Mouse (Mus musculus) forebrain, embryonic 15.5 days (tissue): ENCODE results near the gene Asb4. TPM values are rescaled to one million over a fixed set of nuclear protein-coding genes. Genes with fewer than 3 reads are reported as not detected.
A peak's percentile ranks its signal among the peaks of the same experiment; 100 is the strongest.

Experiments
- ATAC-seq: fragments of 200-750 bp; cut with Nextera tagmentation; replicated peaks from 2 replicates; pipeline ENCODE4 v1.8.0; 2017; ENCODE audit warnings: mild to moderate bottlenecking, moderate TSS enrichment, moderate library complexity
- H3K27ac ChIP-seq: fragments of 300-500 bp; sonication (generic); replicated peaks from 2 replicates; pipeline ENCODE4 v1.5.1; 2015; ENCODE audit warnings: mild to moderate bottlenecking, inconsistent platforms
- H3K27me3 ChIP-seq: fragments of 300-500 bp; sonication (generic); 2 replicates; pipeline ENCODE4 v1.6.1; 2015; ENCODE audit warnings: inconsistent platforms
- H3K36me3 ChIP-seq: fragments of 300-500 bp; sonication (generic); 2 replicates; pipeline ENCODE4 v1.6.1; 2015; ENCODE audit warnings: mild to moderate bottlenecking, inconsistent platforms
- H3K4me1 ChIP-seq: fragments of 300-500 bp; sonication (generic); 2 replicates; pipeline ENCODE4 v1.6.1; 2015; ENCODE audit warnings: inconsistent platforms
- H3K4me2 ChIP-seq: fragments of 300-500 bp; sonication (generic); replicated peaks from 2 replicates; pipeline ENCODE4 v1.6.1; 2015; ENCODE audit warnings: mild to moderate bottlenecking, inconsistent platforms
- H3K4me3 ChIP-seq: fragments of 300-500 bp; sonication (generic); 2 replicates; pipeline ENCODE4 v1.5.1; 2015; ENCODE audit warnings: mild to moderate bottlenecking, inconsistent platforms
- H3K9ac ChIP-seq: fragments of 300-500 bp; sonication (generic); replicated peaks from 2 replicates; pipeline ENCODE4 v1.6.1; 2015; ENCODE audit warnings: mild to moderate bottlenecking, inconsistent platforms
- H3K9me3 ChIP-seq: fragments of 300-500 bp; sonication (generic); 2 replicates; pipeline ENCODE4 v1.6.1; 2016; ENCODE audit warnings: inconsistent platforms
- WGBS: fragments of 180-500 bp; shearing (Covaris S2); methylation state at CpG from one replicate; pipeline ENCODE4 v1.1.7; 2015; ENCODE audit warnings: mixed read lengths; 5-methylcytosine and 5-hydroxymethylcytosine counted together
- polyA plus RNA-seq: library from polyadenylated mRNA; unstranded; fragments of >200 nt; fragmentation: Nextera tagmentation; extraction: Ambion mirVana; gene quantifications from 2 replicates; pipeline ENCODE4 v1.2.1, GENCODE M21; 2015

Asb4 gene
- polyA plus RNA-seq, 1 experiment from 2014 or later, result 15.9 TPM

DNA sequence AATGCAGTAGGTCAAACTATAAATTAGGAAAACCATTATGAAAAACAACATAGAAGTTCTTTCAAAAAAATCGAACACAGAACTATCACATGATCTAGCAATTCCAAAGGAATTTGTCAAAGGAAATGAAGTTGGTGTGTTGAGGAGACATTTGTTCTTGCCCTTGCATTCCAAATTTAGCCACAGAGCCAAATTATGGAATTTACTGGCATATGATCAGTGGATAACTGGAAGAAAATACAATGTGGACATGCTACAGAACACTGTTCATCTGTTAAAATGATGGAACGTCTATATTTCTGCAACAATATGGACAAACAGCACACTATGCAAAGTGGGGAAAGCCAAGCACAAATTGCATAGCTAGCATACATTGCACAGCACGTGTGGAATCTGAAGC, 72.7 kb downstream of the Asb4 start:
- H3K27me3 ChIP-seq, result no peaks in the 10 kb centered on the region
- no peak for ATAC-seq
- no peaks in the 10 kb centered on the region for H3K36me3 ChIP-seq
- no peak overlapping the region for H3K27ac ChIP-seq
- H3K9ac ChIP-seq, result no peak overlapping the region
- no peak overlapping the region for H3K4me2 ChIP-seq
- no peaks in the 10 kb centered on the region for H3K4me1 ChIP-seq
- H3K4me3 ChIP-seq, result no peak overlapping the region
- 85% methylated on average over 3 of the region's 3 CpGs for WGBS
- no peaks in the 10 kb centered on the region for H3K9me3 ChIP-seq

DNA sequence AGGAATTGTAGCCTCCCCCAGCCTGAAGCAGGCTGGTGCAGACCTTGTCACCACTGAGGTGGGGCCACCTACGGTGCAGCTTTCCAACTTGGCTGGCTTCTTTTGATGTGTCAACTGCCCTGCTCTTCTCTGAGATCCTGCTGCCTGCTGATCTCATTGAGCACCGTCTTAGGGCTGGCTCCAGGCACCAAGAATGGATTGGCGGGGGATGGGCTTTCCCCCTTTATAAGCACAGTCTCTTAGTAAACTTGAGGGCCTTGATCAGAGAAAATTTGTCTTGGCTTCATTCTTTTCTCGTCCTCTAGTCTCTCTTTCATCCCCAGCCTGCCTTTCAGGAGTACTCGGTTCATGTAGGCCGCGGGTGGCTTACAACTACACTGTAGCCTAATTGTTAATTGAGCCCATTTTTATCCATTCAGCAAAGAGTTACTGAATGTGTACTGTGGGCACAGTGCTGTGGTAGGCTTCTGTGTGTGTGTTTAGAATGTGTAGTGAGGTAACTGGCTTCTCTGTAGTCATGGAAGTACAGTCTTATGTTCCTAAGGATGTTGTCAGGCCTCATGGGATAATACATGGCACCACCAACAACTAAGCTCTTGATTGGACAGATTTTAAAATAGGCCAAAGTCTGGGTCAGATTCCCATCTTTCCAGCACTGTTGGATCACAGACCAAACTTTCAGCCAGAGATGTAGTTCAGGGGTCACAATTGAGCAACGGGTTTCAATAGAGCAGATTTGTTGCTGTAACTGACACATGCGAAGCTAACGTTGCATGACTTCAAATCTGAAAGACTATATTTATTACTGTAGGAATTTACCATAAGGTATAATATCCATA, 87.5 kb downstream of the Asb4 start:
- no peak overlapping the region for H3K27ac ChIP-seq
- no peaks in the 10 kb centered on the region for H3K9me3 ChIP-seq
- WGBS, result 44% methylated on average over 10 of the region's 10 CpGs
- H3K9ac ChIP-seq, result no peak overlapping the region
- H3K36me3 ChIP-seq, result no peaks in the 10 kb centered on the region
- no peaks in the 10 kb centered on the region for H3K4me1 ChIP-seq
- no peak overlapping the region for H3K4me3 ChIP-seq
- H3K27me3 ChIP-seq, result no peaks in the 10 kb centered on the region
- H3K4me2 ChIP-seq, result no peak overlapping the region
- ATAC-seq, result peak; percentile 80

DNA sequence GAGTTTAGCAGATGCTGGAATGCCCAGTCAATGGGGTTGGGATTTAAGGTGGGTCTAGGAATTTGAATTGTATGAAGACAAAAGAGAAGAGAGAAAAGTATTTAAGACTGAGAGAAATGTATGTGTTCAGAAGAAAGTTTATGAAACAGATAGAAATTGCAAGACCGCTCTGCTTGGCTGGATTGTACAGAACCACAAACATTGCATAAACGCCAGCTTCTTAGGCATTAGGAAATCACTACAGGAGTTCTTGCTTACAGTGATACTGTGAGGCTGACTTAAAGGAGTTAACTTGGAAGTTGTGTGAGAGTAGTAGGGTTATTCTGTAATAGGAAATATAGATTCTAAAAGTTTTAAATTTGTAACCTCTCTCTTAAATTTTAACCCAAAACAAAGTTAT, 89.5 kb downstream of the Asb4 start:
- Histone ChIP-seq H3K4me3 (no peak overlapping the region), H3K27ac (no peak overlapping the region), H3K4me2 (no peak overlapping the region), H3K27me3 (no peaks in the 10 kb centered on the region), H3K9ac (no peak overlapping the region), H3K9me3 (no peaks in the 10 kb centered on the region), H3K4me1 (no peaks in the 10 kb centered on the region), H3K36me3 (no peaks in the 10 kb centered on the region)
- ATAC-seq, result no peak
- WGBS, result 94% methylated on average over 2 of the region's 2 CpGs

DNA sequence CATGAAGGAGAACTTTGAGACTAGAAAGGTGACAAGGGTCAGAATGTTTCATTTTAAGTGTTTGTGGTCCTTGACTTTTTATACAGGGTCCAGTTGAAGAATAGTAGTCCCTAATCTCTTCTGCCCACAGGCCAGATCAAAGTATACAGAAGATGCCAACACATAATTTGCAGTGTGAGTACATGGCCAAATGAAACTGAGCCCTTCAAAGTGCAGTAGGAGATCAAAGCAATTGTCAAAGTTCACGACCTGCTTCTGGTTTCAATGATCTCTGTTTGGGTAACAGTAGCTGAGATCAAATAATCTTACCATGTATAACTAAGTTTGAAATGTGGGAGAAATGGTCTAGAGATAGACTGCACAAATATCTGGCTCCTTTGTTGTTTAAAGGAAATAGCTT, 90.8 kb downstream of the Asb4 start:
- Histone ChIP-seq H3K27ac (no peak overlapping the region), H3K36me3 (no peaks in the 10 kb centered on the region), H3K27me3 (no peaks in the 10 kb centered on the region), H3K4me3 (no peak overlapping the region), H3K4me1 (no peaks in the 10 kb centered on the region), H3K4me2 (no peak overlapping the region), H3K9ac (no peak overlapping the region), H3K9me3 (no peaks in the 10 kb centered on the region)
- whole genome bisulfite sequencing, result 80% methylated on average over 1 of the region's 1 CpGs
- ATAC-seq, result no peak

DNA sequence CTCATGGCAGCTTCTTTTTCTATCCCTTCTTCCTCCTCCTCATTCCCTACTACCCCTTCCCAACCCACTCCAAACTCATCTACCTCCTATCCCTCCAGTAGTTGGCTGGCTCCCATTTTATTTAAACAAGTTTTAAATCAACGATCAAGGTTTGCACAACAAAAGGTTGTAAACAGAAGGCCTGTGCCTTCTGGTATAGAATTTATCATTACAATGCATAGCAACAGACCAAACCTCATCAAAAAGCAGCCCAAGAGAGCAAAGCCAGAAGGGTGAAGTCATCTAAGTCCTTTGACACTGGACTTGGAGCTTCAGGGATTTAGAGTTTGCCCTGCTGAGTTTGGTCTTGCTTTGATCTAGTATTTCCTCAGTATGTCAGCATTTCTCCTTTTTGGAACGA, 97.9 kb downstream of the Asb4 start:
- H3K27ac ChIP-seq, result no peak overlapping the region
- no peaks in the 10 kb centered on the region for H3K27me3 ChIP-seq
- no peak for ATAC-seq
- no peaks in the 10 kb centered on the region for H3K9me3 ChIP-seq
- H3K36me3 ChIP-seq, result no peaks in the 10 kb centered on the region
- 90% methylated on average over 2 of the region's 2 CpGs for WGBS
- no peaks in the 10 kb centered on the region for H3K4me1 ChIP-seq
- H3K4me2 ChIP-seq, result no peak overlapping the region
- H3K9ac ChIP-seq, result no peak overlapping the region
- no peak overlapping the region for H3K4me3 ChIP-seq

DNA sequence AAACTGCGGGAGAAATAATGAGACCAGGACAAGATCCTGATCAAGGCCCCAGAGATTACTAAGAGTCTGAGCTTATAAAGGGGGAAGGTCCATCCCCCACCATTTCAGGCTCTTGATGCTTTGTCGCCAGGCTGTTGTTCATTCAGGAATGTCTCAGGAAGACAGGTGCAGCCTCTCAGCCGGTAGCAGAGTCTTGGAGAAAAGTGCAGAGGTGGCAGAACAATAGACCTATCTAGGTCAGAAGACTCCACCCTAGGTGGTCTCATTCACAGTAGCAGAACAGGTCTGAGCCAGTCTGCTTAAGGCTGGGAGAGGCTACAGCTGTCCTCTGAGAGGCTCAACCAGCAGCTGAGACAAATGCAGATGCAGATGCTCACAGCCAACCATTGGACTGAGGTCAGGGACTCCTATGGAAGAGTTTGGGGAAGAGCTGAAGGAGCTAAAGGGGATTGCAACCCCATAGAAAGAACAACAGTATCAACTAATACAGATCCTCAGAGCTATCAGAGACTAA, 99.1 kb downstream of the Asb4 start:
- no peaks in the 10 kb centered on the region for H3K4me1 ChIP-seq
- no peaks in the 10 kb centered on the region for H3K9me3 ChIP-seq
- no peak overlapping the region for H3K27ac ChIP-seq
- no peak overlapping the region for H3K4me2 ChIP-seq
- no peaks in the 10 kb centered on the region for H3K36me3 ChIP-seq
- H3K9ac ChIP-seq, result no peak overlapping the region
- WGBS, result 58% methylated on average over 3 of the region's 3 CpGs
- no peak for ATAC-seq
- H3K4me3 ChIP-seq, result no peak overlapping the region
- H3K27me3 ChIP-seq, result no peaks in the 10 kb centered on the region

Other genes with a start within 250 kb of the Asb4 start
- 0.55 and 1.1 TPM in 2 replicates for gene Pon1, start 189.4 kb upstream of the Asb4 start, polyA plus RNA-seq
- 2.9 and 3.2 TPM in 2 replicates for gene Pon3, start 127.1 kb upstream of the Asb4 start, polyA plus RNA-seq
- 20.6 and 21.8 TPM in 2 replicates for gene Pon2, start 84.9 kb upstream of the Asb4 start, polyA plus RNA-seq
- 2.0 and 2.4 TPM in 2 replicates for gene Pdk4, start 112.9 kb downstream of the Asb4 start, polyA plus RNA-seq